Mouse (Mus musculus) C2C12 (cell line): ENCODE measurements around the gene Bok.

Experiments
- CEBPB ChIP-seq: IDR thresholded peaks from one replicate; pipeline ENCODE4 v1.6.1; 2011; ENCODE audit warnings: low read depth, mild to moderate bottlenecking, control low read depth, moderate library complexity
- CTCF ChIP-seq: IDR thresholded peaks from one replicate; pipeline ENCODE4 v1.5.1; 2011; ENCODE audit not compliant: control insufficient read depth, insufficient read depth, insufficient read length
- FOSL1 ChIP-seq: IDR thresholded peaks from one replicate; pipeline ENCODE4 v1.8.0; 2011; ENCODE audit warnings: mild to moderate bottlenecking, low read length; ENCODE audit not compliant: poor library complexity, insufficient read depth, severe bottlenecking
- MAX ChIP-seq: IDR thresholded peaks from one replicate; pipeline ENCODE4 v1.6.1; 2011; ENCODE audit warnings: mild to moderate bottlenecking, control low read depth
- MYOD1 ChIP-seq: IDR thresholded peaks from one replicate; pipeline ENCODE4 v1.6.1; 2011; ENCODE audit warnings: low read depth; ENCODE audit not compliant: control insufficient read depth, insufficient read length
- MYOG ChIP-seq: IDR thresholded peaks from one replicate; pipeline ENCODE4 v1.6.1; 2011; ENCODE audit not compliant: control insufficient read depth, insufficient read length; ENCODE audit errors: extremely low read depth
- USF1 ChIP-seq: IDR thresholded peaks from one replicate; pipeline ENCODE4 v1.6.1; 2011; ENCODE audit warnings: low read depth, mild to moderate bottlenecking, control low read depth, moderate library complexity

GRCm38 (mm10) chr1:93742910-93743309, 57.5 kb downstream of the Bok start:
- TF ChIP-seq CTCF, result no peak
- TF ChIP-seq MAX, result no peak
- no peak for TF ChIP-seq MYOG
- no peak for TF ChIP-seq USF1
- no peak for TF ChIP-seq MYOD1
- no peak for TF ChIP-seq CEBPB
- TF ChIP-seq FOSL1, result no peak
